Mouse (Mus musculus) G1E (cell line): ENCODE data around the gene 1700013G24Rik. TPM values are rescaled to one million over a fixed set of nuclear protein-coding genes. Genes with fewer than 3 reads are reported as not detected.

Experiments used
- ATAC-seq: 2 replicates; pipeline ENCODE4 v1.8.0; 2016; ENCODE audit warnings: mild to moderate bottlenecking; ENCODE audit not compliant: insufficient number of reproducible peaks, poor library complexity, low FRiP score, severe bottlenecking; ENCODE audit errors: extremely low read depth
- DNase-seq: peaks from one replicate; pipeline ENCODE4 v3.0.0; 2012; ENCODE audit warnings: low spot score
- H3K27me3 ChIP-seq: 2 replicates; pipeline ENCODE4 v1.6.1; 2012; ENCODE audit warnings: mild to moderate bottlenecking, low read length, inconsistent platforms; ENCODE audit not compliant: insufficient read depth
- H3K36me3 ChIP-seq: replicated peaks from 2 replicates; pipeline ENCODE3; 2012; ENCODE audit warnings: mild to moderate bottlenecking, inconsistent platforms
- H3K4me1 ChIP-seq: 2 replicates; pipeline ENCODE4 v1.6.1; 2012; ENCODE audit warnings: low read depth, low read length, inconsistent platforms, mixed read lengths; ENCODE audit not compliant: insufficient read depth
- H3K4me3 ChIP-seq: 2 replicates; pipeline ENCODE4 v1.5.1; 2012; ENCODE audit warnings: low read depth, mild to moderate bottlenecking, inconsistent platforms, low read length, moderate library complexity, mixed read lengths
- H3K9me3 ChIP-seq: replicated peaks from 2 replicates; pipeline ENCODE4 v1.6.1; 2012; ENCODE audit warnings: inconsistent platforms
- CTCF ChIP-seq: IDR thresholded peaks from 2 replicates; pipeline ENCODE4 v1.5.1; 2012; ENCODE audit warnings: low read depth, low read length, inconsistent platforms, mixed read lengths
- GATA1 ChIP-seq: IDR thresholded peaks from 2 replicates; pipeline ENCODE4 v1.6.1; 2012; ENCODE audit warnings: borderline replicate concordance, low read length, inconsistent platforms, mixed read lengths
- GATA2 ChIP-seq: IDR thresholded peaks from 2 replicates; pipeline ENCODE4 v1.6.1; 2012; ENCODE audit warnings: low read depth, low read length, inconsistent platforms, borderline replicate concordance
- POLR2AphosphoS5 ChIP-seq: IDR thresholded peaks from 2 replicates; pipeline ENCODE4 v1.6.1; 2012; ENCODE audit warnings: low read depth, low read length, inconsistent platforms; ENCODE audit not compliant: insufficient replicate concordance
- TAL1 ChIP-seq: conservative IDR thresholded peaks from 2 replicates; pipeline ENCODE4 v1.6.1; 2012; ENCODE audit warnings: low read depth, low read length, inconsistent platforms, mixed read lengths
- polyA plus RNA-seq: library from polyadenylated mRNA; stranded (reverse); fragments of >175 nt; gene quantifications from 2 replicates; pipeline ENCODE4 v1.2.3, GENCODE M21; 2012
- total RNA-seq, 2 experiments: library from RNA; stranded (forward) in 1 of 2; stranded (reverse) in 1 of 2; fragments of 200-1000 nt in 1 of 2; fragments of >200 nt in 1 of 2; fragmentation: Nextera tagmentation in 1 of 2; gene quantifications; 2 replicates each; pipeline ENCODE4 v1.2.3; 2014 to 2017

The 1700013G24Rik gene
- total and polyA plus RNA-seq, 3 experiments = 0.22 TPM; not detected in 2

DNA sequence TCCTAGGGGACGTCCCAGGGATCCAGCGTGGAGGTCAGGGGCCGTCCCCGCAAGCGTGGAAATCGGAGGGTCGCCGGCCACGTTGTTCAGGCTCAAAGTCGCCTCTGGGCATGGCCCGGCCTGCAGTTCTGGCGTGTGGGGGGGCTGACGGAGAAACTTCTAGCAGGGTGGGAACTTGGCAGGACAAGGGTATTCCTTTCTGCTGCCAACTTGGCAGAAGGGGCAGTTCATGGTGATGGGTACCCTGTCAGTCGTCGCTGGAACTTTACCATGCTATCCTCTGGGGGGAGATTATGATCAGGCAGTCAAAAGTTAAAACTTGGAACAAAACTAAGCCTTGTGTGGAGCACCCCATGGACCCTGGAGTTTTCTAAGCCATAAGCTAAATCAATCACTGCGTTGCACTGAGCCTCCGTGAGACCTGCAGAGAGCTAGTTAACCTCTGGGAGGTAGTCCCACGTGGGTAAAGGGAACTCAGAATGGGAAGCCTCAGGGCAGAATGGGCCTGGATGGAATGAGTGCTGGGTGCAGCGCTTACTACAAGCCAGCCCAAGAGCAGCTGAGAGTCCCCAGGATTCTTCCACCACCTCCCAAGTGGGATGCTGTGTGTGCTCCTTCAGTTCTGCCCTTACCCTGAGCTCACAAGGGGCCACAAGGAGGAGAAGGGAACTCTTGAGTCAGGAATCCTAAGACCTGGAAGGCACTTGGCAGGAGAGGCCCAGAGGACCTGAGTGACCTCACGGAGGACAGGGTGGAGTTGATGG lies 16.2 kb downstream of the 1700013G24Rik start:
- DNase-seq (no peak), ATAC-seq (no peak)
- Histone ChIP-seq H3K4me3 (no peak overlapping the region), H3K4me1 (no peaks in the 10 kb centered on the region), H3K27me3 (peaks cover 11% of the 10 kb centered on the region), H3K36me3 (no peaks in the 10 kb centered on the region), H3K9me3 (no peaks in the 10 kb centered on the region)
- TF ChIP-seq GATA2 (no peak), TAL1 (no peak), GATA1 (no peak), CTCF (no peak), POLR2AphosphoS5 (no peak)

DNA sequence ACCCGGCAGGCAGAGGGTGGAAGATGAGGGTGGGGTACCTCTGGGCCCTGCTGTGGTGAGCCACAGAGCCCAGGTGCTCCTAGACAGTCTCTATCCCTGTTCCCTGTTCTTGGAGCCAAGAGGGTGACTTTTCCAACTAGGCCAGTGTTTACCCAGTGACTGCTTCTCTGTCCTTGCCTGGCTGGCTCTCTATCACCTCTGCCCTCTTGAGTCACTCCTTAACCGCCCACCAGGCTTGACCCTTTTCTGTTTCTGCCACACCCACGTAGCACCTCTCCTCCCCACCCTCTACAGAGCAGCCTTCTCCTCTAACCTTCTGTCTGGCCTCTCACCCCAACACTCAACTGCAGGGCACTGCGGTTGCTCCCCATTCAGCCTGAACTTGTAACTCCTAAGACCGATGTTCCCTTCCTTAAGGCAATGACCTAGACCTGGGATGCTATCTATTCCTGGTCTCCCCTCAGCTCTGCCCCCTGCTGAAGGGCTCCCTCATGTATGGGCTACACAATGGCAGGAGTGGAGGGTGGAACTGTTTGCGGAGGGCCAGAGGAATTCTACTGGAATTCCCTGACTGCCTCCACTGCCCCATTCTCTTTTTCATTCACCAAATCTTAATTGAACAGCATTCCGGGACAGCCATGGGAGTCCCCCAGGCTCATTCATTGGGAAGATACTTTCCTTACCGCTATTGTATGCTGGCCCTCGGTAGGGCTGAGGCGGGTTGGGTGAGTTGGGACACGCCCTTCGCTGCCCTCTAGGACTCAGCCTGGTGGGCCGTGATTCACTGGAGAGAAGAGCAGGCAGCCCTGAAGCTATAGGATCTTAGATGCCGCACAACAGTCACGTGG lies 17.0 kb downstream of the 1700013G24Rik start:
- Histone ChIP-seq H3K4me1 (no peaks in the 10 kb centered on the region), H3K4me3 (no peak overlapping the region), H3K27me3 (peaks cover 12% of the 10 kb centered on the region; the same call in 1 of the 2 replicates), H3K9me3 (no peaks in the 10 kb centered on the region), H3K36me3 (no peaks in the 10 kb centered on the region)
- DNase-seq (no peak), ATAC-seq (no peak)
- TF ChIP-seq TAL1 (no peak), GATA1 (no peak), CTCF (no peak), POLR2AphosphoS5 (no peak), GATA2 (no peak)

DNA sequence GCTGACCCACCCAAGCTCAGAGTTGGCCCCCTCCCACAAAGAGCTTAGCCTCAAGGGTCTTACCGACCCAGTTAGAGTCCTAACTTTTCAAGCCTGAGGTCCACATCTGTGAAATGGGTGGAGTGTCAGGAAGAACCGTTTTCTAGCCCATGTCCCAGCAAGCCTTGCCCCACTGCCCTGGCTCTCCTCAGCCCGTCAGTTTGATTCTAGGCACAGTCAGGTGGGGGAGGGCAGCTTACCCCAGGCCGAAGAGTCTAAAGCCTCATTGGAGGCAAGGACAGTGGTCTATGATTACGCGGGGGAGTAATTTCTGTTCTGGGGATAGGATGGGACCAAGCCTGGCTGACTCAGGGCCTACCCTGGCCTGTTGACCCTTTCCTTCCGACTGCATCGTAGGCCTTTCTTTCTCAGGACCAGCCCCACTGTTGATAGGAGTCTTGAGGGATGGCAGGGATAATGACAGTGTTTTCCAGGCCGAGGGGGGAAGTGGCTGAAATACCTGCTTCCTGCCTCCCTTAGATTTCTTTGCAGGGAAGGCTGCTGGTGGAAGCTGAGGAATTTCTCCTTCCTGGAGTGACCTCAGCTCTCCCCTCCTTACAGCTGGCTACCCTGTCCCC lies 17.7 kb downstream of the 1700013G24Rik start:
- DNase-seq (no peak), ATAC-seq (no peak)
- no peak overlapping the region for H3K4me3 ChIP-seq
- H3K36me3 ChIP-seq = no peaks in the 10 kb centered on the region
- no peaks in the 10 kb centered on the region for H3K9me3 ChIP-seq
- H3K27me3 ChIP-seq = peaks cover 7% of the 10 kb centered on the region; the same call in 1 of the 2 replicates
- H3K4me1 ChIP-seq = no peaks in the 10 kb centered on the region
- TF ChIP-seq TAL1 = no peak
- no peak for TF ChIP-seq GATA2
- no peak for TF ChIP-seq POLR2AphosphoS5
- no peak for TF ChIP-seq CTCF
- TF ChIP-seq GATA1 = no peak

DNA sequence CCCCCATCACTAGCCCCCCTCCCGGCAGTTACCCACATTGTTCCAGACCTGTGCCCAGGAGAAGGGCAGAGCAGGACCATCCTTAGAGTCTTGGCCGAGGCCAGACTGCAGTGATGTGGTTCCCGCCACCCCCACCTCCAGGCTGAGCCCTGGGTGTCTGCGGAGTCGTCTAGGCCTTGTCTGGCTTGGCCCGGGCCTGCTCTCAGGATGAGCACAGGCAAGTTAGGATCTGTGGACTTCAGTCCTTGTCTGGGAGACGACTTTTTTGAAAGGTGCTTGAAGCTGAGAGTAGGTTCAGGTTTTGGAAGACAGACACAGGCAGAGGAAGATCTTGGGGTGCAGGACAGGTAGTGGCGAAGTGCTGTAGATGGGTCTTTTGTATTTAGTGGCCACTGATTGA lies 18.2 kb downstream of the 1700013G24Rik start:
- Histone ChIP-seq H3K36me3 (no peaks in the 10 kb centered on the region), H3K27me3 (peaks cover 5% of the 10 kb centered on the region; the same call in 1 of the 2 replicates), H3K9me3 (no peaks in the 10 kb centered on the region), H3K4me1 (no peaks in the 10 kb centered on the region), H3K4me3 (no peak overlapping the region)
- DNase-seq (no peak), ATAC-seq (no peak)
- TF ChIP-seq CTCF (no peak), GATA2 (no peak)

DNA sequence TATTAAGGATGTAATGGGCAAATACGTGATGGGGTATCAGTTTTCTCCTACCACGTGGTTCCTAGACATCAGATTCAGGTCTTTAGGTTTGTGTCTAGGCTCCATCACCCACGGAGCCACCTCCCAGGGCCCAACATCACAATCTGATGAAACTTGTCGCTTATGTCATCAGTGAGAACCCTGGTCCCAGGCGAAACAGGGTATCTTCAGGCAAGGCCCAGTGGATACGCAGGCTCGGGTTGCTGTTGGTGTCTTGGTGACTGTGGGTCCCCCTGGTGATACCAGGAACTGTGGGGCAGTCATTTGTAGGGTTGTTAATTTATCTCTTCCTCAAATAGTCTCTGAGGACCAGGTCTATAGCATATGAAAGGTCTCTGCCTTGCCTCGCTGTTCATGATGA lies 20.2 kb downstream of the 1700013G24Rik start:
- peaks cover 7% of the 10 kb centered on the region; the same call in 1 of the 2 replicates for H3K27me3 ChIP-seq
- no peaks in the 10 kb centered on the region for H3K36me3 ChIP-seq
- DNase-seq = no peak
- H3K9me3 ChIP-seq = no peaks in the 10 kb centered on the region
- no peak for TF ChIP-seq GATA2
- ATAC-seq = no peak
- no peak overlapping the region for H3K4me3 ChIP-seq
- no peaks in the 10 kb centered on the region for H3K4me1 ChIP-seq

DNA sequence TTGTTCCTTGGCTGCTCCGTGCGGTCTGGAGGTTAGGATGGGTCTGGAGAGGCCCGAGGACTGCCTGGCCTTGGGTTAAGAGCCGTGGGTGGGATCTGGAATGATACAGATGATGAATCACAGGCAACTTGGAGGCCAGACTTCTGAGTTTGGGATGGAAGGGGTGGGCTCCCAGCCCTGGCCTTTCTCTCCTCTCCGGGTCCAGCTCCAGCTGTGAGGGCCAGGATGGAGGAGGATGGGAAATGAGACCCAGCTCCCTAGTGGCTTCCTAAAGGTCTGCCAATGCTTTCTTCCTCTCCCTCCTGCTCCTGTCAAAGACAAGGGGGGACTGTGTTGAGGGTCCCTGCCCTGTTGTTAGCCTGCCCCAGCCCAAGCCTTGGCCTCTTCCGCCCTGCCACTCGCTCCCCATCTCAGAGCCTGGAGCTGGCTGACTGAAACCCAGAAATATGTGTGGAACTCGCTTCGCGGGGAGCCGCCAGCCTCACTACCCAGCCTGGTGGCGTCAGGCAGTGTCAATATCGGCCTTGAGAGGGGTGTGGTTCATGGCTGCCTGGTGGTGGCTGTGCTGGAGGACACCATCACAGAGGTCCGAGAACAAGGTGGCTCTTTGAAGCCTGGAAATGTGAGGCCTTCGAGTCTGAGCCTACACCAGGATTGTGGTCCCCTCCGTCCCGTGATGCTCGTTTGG lies 20.8 kb downstream of the 1700013G24Rik start:
- Histone ChIP-seq H3K36me3 (no peaks in the 10 kb centered on the region), H3K4me1 (no peaks in the 10 kb centered on the region), H3K4me3 (no peak overlapping the region), H3K9me3 (no peaks in the 10 kb centered on the region), H3K27me3 (peaks cover 7% of the 10 kb centered on the region; the same call in 1 of the 2 replicates)
- DNase-seq = no peak
- ATAC-seq = no peak
- TF ChIP-seq GATA2 (no peak), GATA1 (no peak), TAL1 (no peak), POLR2AphosphoS5 (no peak), CTCF (no peak)
